Mouse (Mus musculus) ES-E14 (cell line): Measurements from ENCODE around the gene Sertad2. TPM values are rescaled to one million over a fixed set of nuclear protein-coding genes. Genes with fewer than 3 reads are reported as not detected.

Source experiments
- DNase-seq: peaks from one replicate; pipeline ENCODE4 v3.0.0-alpha.2; 2013; ENCODE audit warnings: low read depth, low spot score
- H3K27ac ChIP-seq: 2 replicates; pipeline ENCODE4 v1.5.1; 2012; ENCODE audit warnings: low read depth, mild to moderate bottlenecking, low read length, moderate library complexity, mixed read lengths; ENCODE audit not compliant: poor library complexity, insufficient read depth, severe bottlenecking
- H3K36me3 ChIP-seq: 2 replicates; pipeline ENCODE4 v1.6.1; 2012; ENCODE audit warnings: mild to moderate bottlenecking, low read length, moderate library complexity, mixed read lengths; ENCODE audit not compliant: control insufficient read depth, poor library complexity, insufficient read depth, severe bottlenecking
- H3K4me1 ChIP-seq, 2 experiments: fragments of 150-350 bp in 1 of 2; sonication (generic) in 1 of 2; 2 replicates each; pipeline ENCODE4 v1.6.1; 2012; ENCODE audit warnings: low read length in 2 of 2, mild to moderate bottlenecking in 1 of 2, mixed read lengths in 1 of 2; ENCODE audit not compliant: control insufficient read depth in 2 of 2, insufficient read depth in 2 of 2, poor library complexity in 1 of 2
- H3K4me3 ChIP-seq, 2 experiments: fragments of 150-350 bp in 1 of 2; sonication (generic) in 1 of 2; 2 replicates each; pipeline ENCODE4 v1.5.1; 2012; ENCODE audit warnings: low read length in 2 of 2, low read depth in 1 of 2, mild to moderate bottlenecking in 1 of 2, mixed read lengths in 1 of 2; ENCODE audit not compliant: insufficient read depth in 1 of 2, poor library complexity in 1 of 2, severe bottlenecking in 1 of 2
- H3K9ac ChIP-seq: 2 replicates; pipeline ENCODE4 v1.6.1; 2012; ENCODE audit warnings: low read depth, mild to moderate bottlenecking, low read length, mixed read lengths; ENCODE audit not compliant: poor library complexity, insufficient read depth, severe bottlenecking
- H3K9me3 ChIP-seq: fragments of 150-350 bp; sonication (generic); 2 replicates; pipeline ENCODE4 v1.6.1; 2012; ENCODE audit warnings: low read depth, mild to moderate bottlenecking, low read length; ENCODE audit not compliant: control insufficient read depth, insufficient read depth
- CHD2 ChIP-seq: IDR thresholded peaks from 2 replicates; pipeline ENCODE4 v1.6.1; 2014; ENCODE audit warnings: mild to moderate bottlenecking, low read depth, low read length, inconsistent platforms
- HCFC1 ChIP-seq: IDR thresholded peaks from 2 replicates; pipeline ENCODE4 v1.6.1; 2012; ENCODE audit warnings: low read length, inconsistent platforms, borderline replicate concordance; ENCODE audit not compliant: insufficient read depth
- MAFK ChIP-seq: IDR thresholded peaks from 2 replicates; pipeline ENCODE4 v1.6.1; 2014; ENCODE audit warnings: mild to moderate bottlenecking, low read depth, low read length, inconsistent platforms; ENCODE audit not compliant: insufficient read depth
- ZC3H11A ChIP-seq: IDR thresholded peaks from 2 replicates; pipeline ENCODE4 v1.6.1; 2012; ENCODE audit warnings: low read depth, mild to moderate bottlenecking, inconsistent platforms, low read length, borderline replicate concordance
- ZNF384 ChIP-seq: IDR thresholded peaks from 2 replicates; pipeline ENCODE4 v1.6.1; 2012; ENCODE audit warnings: low read depth, low read length, inconsistent platforms
- in situ Hi-C, 2 experiments: fragments of 600-800 bp; cut with MboI; formaldehyde crosslinking; loops; one replicate each; pipeline ENCODE4 v1.15.1; 2025; ENCODE audit warnings: low sequenced_read_pairs in 2 of 2, inconsistent platforms in 1 of 2; ENCODE audit not compliant: unreplicated experiment in 2 of 2
- total RNA-seq: library from RNA; depleted of rRNA; stranded (reverse); fragments of 300-350 nt; gene quantifications from 2 replicates; pipeline ENCODE4 v1.2.3, GENCODE M21; 2012

Gene Sertad2
- total RNA-seq, 1 experiment: 16.0 TPM

GRCm38 (mm10) chr11:20541995-20542637, 937 bp upstream of the Sertad2 start:
- peak; percentile 36 for DNase-seq
- H3K36me3 ChIP-seq: no peaks in the 10 kb centered on the region
- H3K4me1 ChIP-seq: peaks cover 9 to 11% of the 10 kb centered on the region in 2 experiments; a peak in 2 of 4 replicates
- peak overlapping the region; percentile 82 to 96 for H3K4me3 ChIP-seq
- H3K9ac ChIP-seq: peak overlapping the region; percentile 87
- in situ Hi-C loops: no loop called here
- H3K27ac ChIP-seq: peak overlapping the region; percentile 83
- TF ChIP-seq HCFC1: peak; percentile 63; the same call in 1 of the 2 replicates
- TF ChIP-seq ZC3H11A: no peak
- no peaks in the 10 kb centered on the region for H3K9me3 ChIP-seq

DNA sequence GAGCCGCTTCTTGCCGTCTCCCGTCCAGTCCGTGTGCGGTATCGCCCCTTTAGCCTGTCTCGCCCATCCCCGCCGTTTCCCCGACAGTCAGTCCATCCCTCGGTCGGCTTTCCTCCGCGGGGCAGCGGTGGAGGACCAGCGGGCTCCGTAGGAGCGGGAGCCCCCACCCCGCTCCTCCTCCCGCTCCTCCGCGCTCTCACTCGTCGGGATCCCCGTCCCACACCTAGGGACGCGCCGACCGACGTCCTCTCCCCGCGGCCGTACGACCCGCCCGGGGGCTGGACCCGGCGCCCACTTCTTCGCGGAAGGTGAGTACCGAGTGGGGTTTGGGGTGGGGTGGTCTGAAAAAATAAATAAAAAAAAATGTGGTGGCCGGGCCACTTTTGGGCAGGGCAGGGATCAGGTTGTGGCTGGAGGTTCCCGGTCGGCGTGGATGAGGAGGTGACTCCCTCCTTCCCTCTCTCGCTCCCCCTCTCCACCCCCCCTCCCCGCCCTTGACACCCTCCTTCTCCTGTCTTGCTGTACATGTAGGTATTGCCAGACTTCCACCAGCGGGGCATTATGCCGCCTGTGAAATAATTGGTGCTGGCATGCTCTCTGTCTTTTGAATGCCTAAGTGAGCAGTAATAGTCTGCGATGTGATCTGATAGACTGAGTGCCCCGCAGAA, 534 bp downstream of the Sertad2 start:
- peak overlapping the region; percentile 77 for H3K9ac ChIP-seq
- H3K9me3 ChIP-seq: no peaks in the 10 kb centered on the region
- peak; percentile 24 for DNase-seq
- peak overlapping the region; percentile 81 for H3K27ac ChIP-seq
- TF ChIP-seq CHD2 (no peak), HCFC1 (0 out of 2 replicates have a peak, but pooled peaks have one; percentile 29), MAFK (no peak)
- H3K4me3 ChIP-seq: peak overlapping the region; percentile 73 to 90
- in situ Hi-C loops: no loop called here
- H3K4me1 ChIP-seq: peaks cover 11% of the 10 kb centered on the region in 2 experiments; a peak in 2 of 4 replicates
- H3K36me3 ChIP-seq: no peaks in the 10 kb centered on the region

GRCm38 (mm10) chr11:20544376-20544775, 1.3 kb downstream of the Sertad2 start:
- peaks cover 11% of the 10 kb centered on the region in 2 experiments; a peak in 2 of 4 replicates for H3K4me1 ChIP-seq
- in situ Hi-C loops: no loop called here
- TF ChIP-seq HCFC1: no peak
- no peak for TF ChIP-seq MAFK
- no peak for TF ChIP-seq ZC3H11A
- no peak for TF ChIP-seq ZNF384
- TF ChIP-seq CHD2: no peak
- H3K4me3 ChIP-seq: peak overlapping the region; percentile 33 to 90; a peak in 3 of 4 replicates
- no peak overlapping the region for H3K9ac ChIP-seq
- H3K36me3 ChIP-seq: no peaks in the 10 kb centered on the region
- H3K27ac ChIP-seq: no peak overlapping the region
- H3K9me3 ChIP-seq: no peaks in the 10 kb centered on the region
- no peak for DNase-seq

DNA sequence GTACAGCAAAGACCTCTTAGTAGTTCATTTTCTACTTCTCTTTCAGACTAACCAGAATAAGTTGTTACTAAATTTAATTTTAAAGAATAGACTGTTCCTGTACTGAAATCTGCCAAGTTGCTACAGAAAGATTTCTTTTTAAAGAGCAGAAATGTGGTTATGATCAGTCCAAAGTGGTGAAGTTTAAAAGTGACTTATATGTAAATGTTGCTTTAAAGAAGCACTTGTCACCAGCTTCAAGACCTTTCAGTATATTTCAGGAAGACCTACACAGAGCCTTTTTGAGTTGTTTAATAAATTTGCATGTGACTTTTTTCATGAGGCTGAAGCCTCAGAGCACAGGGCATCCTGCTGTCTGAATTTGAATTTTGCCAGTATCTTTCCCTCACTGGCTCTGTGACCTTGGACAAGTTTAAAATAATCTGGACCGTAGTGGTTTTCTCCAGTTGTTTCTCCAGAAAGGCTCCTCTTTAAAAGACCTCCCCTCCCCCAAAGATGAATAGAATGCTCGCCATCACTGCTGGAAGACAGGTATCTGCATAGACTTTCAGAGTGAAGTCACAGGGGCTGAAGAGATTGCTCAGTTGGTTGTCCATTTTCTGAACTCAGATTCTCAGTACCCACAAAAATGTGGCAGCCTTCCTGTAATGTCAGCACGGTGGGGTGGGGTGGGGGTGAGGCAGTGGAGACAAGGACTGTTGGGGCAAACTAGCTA, 1.9 kb downstream of the Sertad2 start:
- H3K9me3 ChIP-seq: no peaks in the 10 kb centered on the region
- no peak overlapping the region for H3K4me3 ChIP-seq
- in situ Hi-C loops: no loop called here
- H3K27ac ChIP-seq: no peak overlapping the region
- H3K9ac ChIP-seq: no peak overlapping the region
- no peaks in the 10 kb centered on the region for H3K36me3 ChIP-seq
- TF ChIP-seq CHD2 (no peak), MAFK (no peak), ZNF384 (no peak), HCFC1 (no peak), ZC3H11A (no peak)
- no peak for DNase-seq
- H3K4me1 ChIP-seq: peaks cover 11 to 12% of the 10 kb centered on the region in 2 experiments; a peak in 2 of 4 replicates
